Mouse (Mus musculus): Measurements from ENCODE around the gene 1700022I11Rik. TPM values are rescaled to one million over a fixed set of nuclear protein-coding genes. Genes with fewer than 3 reads are reported as not detected.

The 1700022I11Rik gene
- 0.17 TPM in 1 of 2 replicates, not detected in the other for polyA plus RNA-seq (2012; rRNA removed)

GRCm38 (mm10) chr4:42969304-42969703 lies at the start of gene 1700022I11Rik:
Gene 1700022I11Rik, plus strand, starts transcription at chr4:42969604.

GRCm38 (mm10) chr4:42949676-42950051 lies 19.7 kb upstream of the 1700022I11Rik start, which contains the start of gene Dnajb5:
Gene Dnajb5, plus strand, starts transcription at chr4:42949814.

GRCm38 (mm10) chr4:43000141-43000986 lies 31.0 kb downstream of the 1700022I11Rik start, which contains the start of gene Vcp:
Gene Vcp, minus strand, starts transcription at chr4:43000507.

GRCm38 (mm10) chr4:43010161-43011038 lies 41.0 kb downstream of the 1700022I11Rik start, which contains the start of gene Fancg:
Gene Fancg, minus strand, starts transcription at chr4:43010506.

GRCm38 (mm10) chr4:43025084-43025960 lies 55.9 kb downstream of the 1700022I11Rik start, which contains the start of gene Pigo:
Gene Pigo, minus strand, starts transcription at chr4:43025819.

GRCm38 (mm10) chr4:43031237-43031995 lies 62.0 kb downstream of the 1700022I11Rik start, which contains the start of gene Stoml2:
Gene Stoml2, minus strand, starts transcription at chr4:43031710.

Other genes with a start within 250 kb of the 1700022I11Rik start
- gene 4930578G10Rik, start 234.1 kb upstream of the 1700022I11Rik start, polyA plus RNA-seq (2012; rRNA removed): 0.33 TPM in 1 of 2 replicates, not detected in the other
- not detected in 2 replicates for gene Ccl19, start 213.0 kb upstream of the 1700022I11Rik start, polyA plus RNA-seq (2012; rRNA removed)
- gene Ccl21a, start 195.6 kb upstream of the 1700022I11Rik start, polyA plus RNA-seq (2012; rRNA removed): 0.75 and 7.0 TPM in 2 replicates
- 0.02 TPM in 1 of 2 replicates, not detected in the other for gene Fam205a1, start 115.7 kb upstream of the 1700022I11Rik start, polyA plus RNA-seq (2012; rRNA removed)
- gene Gm12394, start 112.8 kb upstream of the 1700022I11Rik start, polyA plus RNA-seq (2012; rRNA removed): 0.05 and 0.08 TPM in 2 replicates
- gene Fam205c, start 95.4 kb upstream of the 1700022I11Rik start, polyA plus RNA-seq (2012; rRNA removed): not detected in 2 replicates
- 34.9 and 36.9 TPM in 2 replicates for gene Phf24, start 52.9 kb upstream of the 1700022I11Rik start, polyA plus RNA-seq (2012; rRNA removed)
- 83.1 and 86.5 TPM in 2 replicates for gene Dnajb5, start 19.8 kb upstream of the 1700022I11Rik start, polyA plus RNA-seq (2012; rRNA removed)
- gene Vcp, start 30.9 kb downstream of the 1700022I11Rik start, polyA plus RNA-seq (2012; rRNA removed): 264 and 266 TPM in 2 replicates
- gene Fancg, start 40.9 kb downstream of the 1700022I11Rik start, polyA plus RNA-seq (2012; rRNA removed): 33.7 and 37.4 TPM in 2 replicates
- 28.4 and 32.4 TPM in 2 replicates for gene Pigo, start 56.2 kb downstream of the 1700022I11Rik start, polyA plus RNA-seq (2012; rRNA removed)
- gene Stoml2, start 62.1 kb downstream of the 1700022I11Rik start, polyA plus RNA-seq (2012; rRNA removed): 122 and 139 TPM in 2 replicates
- gene Fam214b, start 76.6 kb downstream of the 1700022I11Rik start, polyA plus RNA-seq (2012; rRNA removed): 42.0 and 42.6 TPM in 2 replicates
- gene Unc13b, start 89.3 kb downstream of the 1700022I11Rik start, polyA plus RNA-seq (2012; rRNA removed): 56.3 and 60.9 TPM in 2 replicates